Mouse (Mus musculus): ENCODE measurements around the gene Nxpe3. TPM values are rescaled to one million over a fixed set of nuclear protein-coding genes. Genes with fewer than 3 reads are reported as not detected.

The Nxpe3 gene
- polyA plus RNA-seq, 1 experiment from 2014 or later = 1.3 TPM

GRCm38 (mm10) chr16:55892484-55892883 is 2.6 kb downstream of the Nxpe3 start:
- no peaks in the 10 kb centered on the region for H3K27me3 ChIP-seq (ENCODE audit: control insufficient read depth, insufficient read depth, low read length)
- H3K4me2 ChIP-seq (ENCODE audit: low read depth, low read length) = no peak overlapping the region
- no peak overlapping the region for H3K9ac ChIP-seq (replicated peaks; ENCODE audit: low read depth, low read length)
- no peaks in the 10 kb centered on the region for H3K9me3 ChIP-seq (ENCODE audit: control insufficient read depth, low read length)
- H3K36me3 ChIP-seq (ENCODE audit: control insufficient read depth, insufficient read depth, low read length) = 0 out of 2 replicates have a peak, but pooled peaks cover 3% of the 10 kb centered on the region
- no peak overlapping the region for H3K4me3 ChIP-seq (ENCODE audit: low read depth, low read length)
- 80% methylated on average over 6 of the region's 7 CpGs for WGBS
- no peak for ATAC-seq (ENCODE audit: low read depth)
- H3K27ac ChIP-seq (ENCODE audit: low read depth, low read length) = no peak overlapping the region
- no peaks in the 10 kb centered on the region; the same call in 1 of the 2 replicates for H3K4me1 ChIP-seq (ENCODE audit: control insufficient read depth, insufficient read depth, low read length)

DNA sequence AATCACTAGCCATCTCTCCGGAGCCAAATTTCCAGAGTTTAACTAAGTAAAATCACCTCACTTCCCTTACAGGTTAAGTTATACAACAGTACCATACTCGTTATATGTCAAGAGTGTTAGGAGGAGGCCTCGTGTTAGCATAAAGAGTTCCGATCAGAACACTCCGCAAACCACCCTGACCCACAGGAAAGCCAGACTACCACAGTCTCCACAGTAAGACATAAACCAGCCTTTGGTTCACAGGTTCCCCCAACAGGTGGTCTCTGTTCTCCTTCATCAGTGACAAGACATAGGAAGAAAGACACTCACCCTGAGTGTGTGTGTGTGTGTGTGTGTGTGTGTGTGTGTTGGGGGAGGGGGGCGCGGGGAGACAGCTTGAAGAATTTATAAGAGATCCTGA is 3.7 kb downstream of the Nxpe3 start:
- no peak for ATAC-seq (ENCODE audit: low read depth)

GRCm38 (mm10) chr16:55890346-55891136 is 4.5 kb downstream of the Nxpe3 start:
- no peak overlapping the region for H3K27ac ChIP-seq (ENCODE audit: low read depth, low read length)
- no peak overlapping the region for H3K9ac ChIP-seq (replicated peaks; ENCODE audit: low read depth, low read length)
- H3K4me2 ChIP-seq (ENCODE audit: low read depth, low read length) = no peak overlapping the region
- H3K4me1 ChIP-seq (ENCODE audit: control insufficient read depth, insufficient read depth, low read length) = no peaks in the 10 kb centered on the region; the same call in 1 of the 2 replicates
- H3K9me3 ChIP-seq (ENCODE audit: control insufficient read depth, low read length) = no peaks in the 10 kb centered on the region
- H3K36me3 ChIP-seq (ENCODE audit: control insufficient read depth, insufficient read depth, low read length) = 0 out of 2 replicates have a peak, but pooled peaks cover 5% of the 10 kb centered on the region
- ATAC-seq (ENCODE audit: low read depth) = no peak
- H3K4me3 ChIP-seq (ENCODE audit: low read depth, low read length) = no peak overlapping the region
- WGBS = 91% methylated on average over 19 of the region's 19 CpGs
- H3K27me3 ChIP-seq (ENCODE audit: control insufficient read depth, insufficient read depth, low read length) = no peaks in the 10 kb centered on the region

More for the DNA sequence above, 3.7 kb downstream of the Nxpe3 start:
- Histone ChIP-seq H3K36me3 (ENCODE audit: control insufficient read depth, insufficient read depth, low read length) (0 out of 2 replicates have a peak, but pooled peaks cover 5% of the 10 kb centered on the region), H3K4me1 (ENCODE audit: control insufficient read depth, insufficient read depth, low read length) (no peaks in the 10 kb centered on the region; the same call in 1 of the 2 replicates), H3K27me3 (ENCODE audit: control insufficient read depth, insufficient read depth, low read length) (no peaks in the 10 kb centered on the region), H3K4me2 (ENCODE audit: low read depth, low read length) (no peak overlapping the region), H3K27ac (ENCODE audit: low read depth, low read length) (no peak overlapping the region), H3K9ac (replicated peaks; ENCODE audit: low read depth, low read length) (no peak overlapping the region), H3K4me3 (ENCODE audit: low read depth, low read length) (no peak overlapping the region), H3K9me3 (ENCODE audit: control insufficient read depth, low read length) (no peaks in the 10 kb centered on the region)
- WGBS = 96% methylated on average over 7 of the region's 7 CpGs

GRCm38 (mm10) chr16:55889451-55889850 is 5.6 kb downstream of the Nxpe3 start:
- no peaks in the 10 kb centered on the region for H3K27me3 ChIP-seq (ENCODE audit: control insufficient read depth, insufficient read depth, low read length)
- H3K4me3 ChIP-seq (ENCODE audit: low read depth, low read length) = no peak overlapping the region
- ATAC-seq (ENCODE audit: low read depth) = no peak
- 0 out of 2 replicates have a peak, but pooled peaks cover 5% of the 10 kb centered on the region for H3K36me3 ChIP-seq (ENCODE audit: control insufficient read depth, insufficient read depth, low read length)
- 91% methylated on average over 3 of the region's 3 CpGs for WGBS
- H3K27ac ChIP-seq (ENCODE audit: low read depth, low read length) = no peak overlapping the region
- H3K4me2 ChIP-seq (ENCODE audit: low read depth, low read length) = no peak overlapping the region
- H3K9ac ChIP-seq (replicated peaks; ENCODE audit: low read depth, low read length) = no peak overlapping the region
- H3K9me3 ChIP-seq (ENCODE audit: control insufficient read depth, low read length) = no peaks in the 10 kb centered on the region
- no peaks in the 10 kb centered on the region; the same call in 1 of the 2 replicates for H3K4me1 ChIP-seq (ENCODE audit: control insufficient read depth, insufficient read depth, low read length)

DNA sequence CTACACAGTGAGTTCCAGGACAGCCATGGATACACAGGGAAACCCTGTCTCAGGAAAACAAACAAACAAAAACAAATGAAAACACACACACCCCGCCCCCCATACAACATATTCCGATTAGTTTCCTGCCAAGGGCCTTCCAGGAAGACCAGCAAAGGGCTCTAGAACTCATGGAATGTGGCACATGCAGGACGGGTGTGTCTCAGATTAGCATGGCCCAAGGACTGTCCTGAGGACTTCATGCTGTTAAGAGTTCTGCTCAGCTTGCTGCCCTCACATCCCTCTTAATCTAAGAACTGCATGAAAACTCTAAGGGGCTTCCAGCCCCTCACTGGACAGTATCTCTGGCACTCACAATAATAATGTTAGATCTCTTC is 6.5 kb downstream of the Nxpe3 start:
- no peaks in the 10 kb centered on the region for H3K4me1 ChIP-seq (ENCODE audit: control insufficient read depth, insufficient read depth, low read length)
- no peak overlapping the region for H3K4me2 ChIP-seq (ENCODE audit: low read depth, low read length)
- 0 out of 2 replicates have a peak, but pooled peaks cover 5% of the 10 kb centered on the region for H3K36me3 ChIP-seq (ENCODE audit: control insufficient read depth, insufficient read depth, low read length)
- ATAC-seq (ENCODE audit: low read depth) = no peak
- 90% methylated on average over 3 of the region's 3 CpGs for WGBS
- H3K9ac ChIP-seq (replicated peaks; ENCODE audit: low read depth, low read length) = no peak overlapping the region
- no peaks in the 10 kb centered on the region for H3K27me3 ChIP-seq (ENCODE audit: control insufficient read depth, insufficient read depth, low read length)
- no peak overlapping the region for H3K27ac ChIP-seq (ENCODE audit: low read depth, low read length)
- no peak overlapping the region for H3K4me3 ChIP-seq (ENCODE audit: low read depth, low read length)
- H3K9me3 ChIP-seq (ENCODE audit: control insufficient read depth, low read length) = no peaks in the 10 kb centered on the region

- peak; percentile 41; the same call in 1 of the 2 replicates for ATAC-seq (ENCODE audit: low read depth)
- Histone ChIP-seq H3K4me1 (ENCODE audit: control insufficient read depth, insufficient read depth, low read length) (no peaks in the 10 kb centered on the region), H3K9ac (replicated peaks; ENCODE audit: low read depth, low read length) (no peak overlapping the region), H3K27ac (ENCODE audit: low read depth, low read length) (no peak overlapping the region), H3K4me2 (ENCODE audit: low read depth, low read length) (no peak overlapping the region), H3K36me3 (ENCODE audit: control insufficient read depth, insufficient read depth, low read length) (0 out of 2 replicates have a peak, but pooled peaks cover 5% of the 10 kb centered on the region), H3K4me3 (ENCODE audit: low read depth, low read length) (no peak overlapping the region), H3K27me3 (ENCODE audit: control insufficient read depth, insufficient read depth, low read length) (no peaks in the 10 kb centered on the region), H3K9me3 (ENCODE audit: control insufficient read depth, low read length) (no peaks in the 10 kb centered on the region)
- 66% methylated on average over 7 of the region's 7 CpGs for WGBS
These were observed 7.1 kb downstream of the Nxpe3 start for GRCm38 (mm10) chr16:55887814-55888583.

- H3K36me3 ChIP-seq (ENCODE audit: control insufficient read depth, insufficient read depth, low read length) = 0 out of 2 replicates have a peak, but pooled peaks cover 5% of the 10 kb centered on the region
- H3K4me3 ChIP-seq (ENCODE audit: low read depth, low read length) = no peak overlapping the region
- no peaks in the 10 kb centered on the region for H3K9me3 ChIP-seq (ENCODE audit: control insufficient read depth, low read length)
- no peak overlapping the region for H3K4me2 ChIP-seq (ENCODE audit: low read depth, low read length)
- no peak overlapping the region for H3K27ac ChIP-seq (ENCODE audit: low read depth, low read length)
- H3K27me3 ChIP-seq (ENCODE audit: control insufficient read depth, insufficient read depth, low read length) = no peaks in the 10 kb centered on the region
- no peak for ATAC-seq (ENCODE audit: low read depth)
- no peaks in the 10 kb centered on the region for H3K4me1 ChIP-seq (ENCODE audit: control insufficient read depth, insufficient read depth, low read length)
- no peak overlapping the region for H3K9ac ChIP-seq (replicated peaks; ENCODE audit: low read depth, low read length)
- WGBS = 78% methylated on average over 11 of the region's 11 CpGs
These were observed 10.8 kb downstream of the Nxpe3 start for GRCm38 (mm10) chr16:55884246-55884645.

DNA sequence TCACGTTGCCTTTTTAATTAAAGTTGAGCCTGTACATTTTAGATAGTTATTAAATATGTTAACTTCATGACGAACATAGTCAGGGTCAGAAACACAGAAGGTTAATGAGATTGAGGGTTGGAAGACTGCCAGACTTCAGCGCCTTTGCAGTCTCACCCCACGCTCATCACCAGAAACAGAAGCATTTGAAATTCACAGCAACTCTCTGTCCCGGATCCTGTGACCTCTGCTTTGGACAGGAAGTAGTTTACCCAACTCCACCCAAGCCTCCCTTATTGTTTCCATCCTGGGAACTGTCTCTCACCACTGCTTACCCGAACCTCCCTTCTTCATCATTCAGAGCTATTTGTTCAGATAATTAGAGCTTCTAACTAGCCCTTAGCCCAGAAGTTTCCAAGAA is 19.1 kb downstream of the Nxpe3 start:
- H3K4me2 ChIP-seq (ENCODE audit: low read depth, low read length) = no peak overlapping the region
- H3K4me3 ChIP-seq (ENCODE audit: low read depth, low read length) = no peak overlapping the region
- H3K36me3 ChIP-seq (ENCODE audit: control insufficient read depth, insufficient read depth, low read length) = no peaks in the 10 kb centered on the region
- H3K27ac ChIP-seq (ENCODE audit: low read depth, low read length) = no peak overlapping the region
- no peaks in the 10 kb centered on the region for H3K4me1 ChIP-seq (ENCODE audit: control insufficient read depth, insufficient read depth, low read length)
- WGBS = 67% methylated on average over 6 of the region's 6 CpGs
- H3K27me3 ChIP-seq (ENCODE audit: control insufficient read depth, insufficient read depth, low read length) = no peaks in the 10 kb centered on the region
- no peak overlapping the region for H3K9ac ChIP-seq (replicated peaks; ENCODE audit: low read depth, low read length)
- no peak for ATAC-seq (ENCODE audit: low read depth)
- no peaks in the 10 kb centered on the region for H3K9me3 ChIP-seq (ENCODE audit: control insufficient read depth, low read length)

DNA sequence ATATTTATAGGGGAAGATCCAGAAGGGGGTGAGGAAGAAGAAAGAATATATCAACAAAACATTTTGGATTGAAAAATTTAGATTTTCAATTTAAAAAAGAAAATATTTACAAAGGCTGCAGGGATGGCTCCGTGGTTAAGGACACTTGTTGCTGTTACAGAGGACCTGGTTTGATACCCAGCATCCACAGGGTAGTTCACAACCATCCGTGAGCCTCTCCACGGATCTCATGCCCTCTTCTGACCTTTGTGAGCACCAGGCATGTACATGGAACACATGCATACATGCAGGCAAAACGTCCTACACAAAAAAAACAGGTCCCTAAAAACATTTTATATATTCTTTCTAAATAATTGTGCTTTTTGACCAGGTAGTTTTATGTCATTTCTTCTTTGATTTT is 31.3 kb downstream of the Nxpe3 start:
- 69% methylated on average over 4 of the region's 4 CpGs for WGBS
- no peak overlapping the region for H3K4me3 ChIP-seq (ENCODE audit: low read depth, low read length)
- H3K27ac ChIP-seq (ENCODE audit: low read depth, low read length) = no peak overlapping the region
- no peak overlapping the region for H3K4me2 ChIP-seq (ENCODE audit: low read depth, low read length)
- H3K9ac ChIP-seq (replicated peaks; ENCODE audit: low read depth, low read length) = no peak overlapping the region
- no peaks in the 10 kb centered on the region for H3K27me3 ChIP-seq (ENCODE audit: control insufficient read depth, insufficient read depth, low read length)
- no peaks in the 10 kb centered on the region for H3K9me3 ChIP-seq (ENCODE audit: control insufficient read depth, low read length)
- ATAC-seq (ENCODE audit: low read depth) = 0 out of 2 replicates have a peak, but pooled peaks have one; percentile 41
- peaks cover 5% of the 10 kb centered on the region; the same call in 1 of the 2 replicates for H3K36me3 ChIP-seq (ENCODE audit: control insufficient read depth, insufficient read depth, low read length)
- no peaks in the 10 kb centered on the region for H3K4me1 ChIP-seq (ENCODE audit: control insufficient read depth, insufficient read depth, low read length)
